Mouse (Mus musculus): ENCODE results near the gene Slc16a10.

The Slc16a10 gene

GRCm38 (mm10) chr10:40141864-40142523 lies at the start of gene Slc16a10:
Gene Slc16a10, minus strand, starts transcription at chr10:40142258.
- peak; percentile 94 for DNase-seq

GRCm38 (mm10) chr10:40191338-40191979 lies 49.4 kb upstream of the Slc16a10 start:
- no peak for DNase-seq

GRCm38 (mm10) chr10:40190871-40191270 lies 48.8 kb upstream of the Slc16a10 start:
- DNase-seq: no peak

- DNase-seq: no peak
Measured at GRCm38 (mm10) chr10:40189689-40190088, 47.6 kb upstream of the Slc16a10 start.

- no peak for DNase-seq
Measured at GRCm38 (mm10) chr10:40188831-40189230, 46.8 kb upstream of the Slc16a10 start.

GRCm38 (mm10) chr10:40185956-40186355 lies 43.9 kb upstream of the Slc16a10 start:
- no peak for DNase-seq

GRCm38 (mm10) chr10:40180011-40180410 lies 38.0 kb upstream of the Slc16a10 start:
- DNase-seq: no peak

- no peak for DNase-seq
Measured at GRCm38 (mm10) chr10:40179142-40179541, 37.1 kb upstream of the Slc16a10 start.

- DNase-seq: peak; percentile 71
Measured at GRCm38 (mm10) chr10:40177323-40177962, 35.4 kb upstream of the Slc16a10 start.

- DNase-seq: no peak
Measured at GRCm38 (mm10) chr10:40172136-40172535, 30.1 kb upstream of the Slc16a10 start.

- no peak for DNase-seq
Measured at GRCm38 (mm10) chr10:40171211-40171610, 29.2 kb upstream of the Slc16a10 start.

- no peak for DNase-seq
Measured at GRCm38 (mm10) chr10:40170141-40170558, 28.1 kb upstream of the Slc16a10 start.

GRCm38 (mm10) chr10:40169566-40169965 lies 27.5 kb upstream of the Slc16a10 start:
- no peak for DNase-seq

GRCm38 (mm10) chr10:40169088-40169487 lies 27.0 kb upstream of the Slc16a10 start:
- no peak for DNase-seq

GRCm38 (mm10) chr10:40164421-40165386 lies 22.6 kb upstream of the Slc16a10 start:
- peak; percentile 84 for DNase-seq

GRCm38 (mm10) chr10:40163914-40164313 lies 21.9 kb upstream of the Slc16a10 start:
- DNase-seq: no peak

- no peak for DNase-seq
Measured at GRCm38 (mm10) chr10:40163338-40163737, 21.3 kb upstream of the Slc16a10 start.

GRCm38 (mm10) chr10:40161701-40162255 lies 19.7 kb upstream of the Slc16a10 start:
- DNase-seq: no peak

- DNase-seq: no peak
Measured at GRCm38 (mm10) chr10:40161236-40161635, 19.2 kb upstream of the Slc16a10 start.

GRCm38 (mm10) chr10:40152550-40152857 lies 10.4 kb upstream of the Slc16a10 start:
- DNase-seq: no peak

GRCm38 (mm10) chr10:40151852-40152549 lies 9.9 kb upstream of the Slc16a10 start:
- DNase-seq: no peak

GRCm38 (mm10) chr10:40149584-40150145 lies 7.6 kb upstream of the Slc16a10 start:
- DNase-seq: no peak

All from layer of hippocampus, adult 9-11 months (tissue).